Mouse (Mus musculus) MEL (cell line): ENCODE results near the gene Cep55.

Source experiments
- CHD2 ChIP-seq: IDR thresholded peaks from 2 replicates; pipeline ENCODE4 v1.6.1; 2011; ENCODE audit warnings: low read length, improper control_type of control experiment
- CTCF ChIP-seq, 3 experiments: IDR thresholded peaks in 2 of 3; conservative IDR thresholded peaks in 1 of 3; 2 replicates each; pipeline ENCODE4 v1.5.1; 2011 to 2012; ENCODE audit warnings: low read length in 3 of 3, low read depth in 2 of 3, mild to moderate bottlenecking in 2 of 3, improper control_type of control experiment in 1 of 3, inconsistent platforms in 1 of 3, mixed read lengths in 1 of 3, moderate library complexity in 1 of 3; ENCODE audit not compliant: control insufficient read depth in 1 of 3, insufficient read depth in 1 of 3, poor library complexity in 1 of 3, severe bottlenecking in 1 of 3
- HCFC1 ChIP-seq: IDR thresholded peaks from 2 replicates; pipeline ENCODE4 v1.6.1; 2012; ENCODE audit warnings: low read depth, mild to moderate bottlenecking, inconsistent platforms, low read length, improper control_type of control experiment, moderate library complexity
- POLR2A ChIP-seq, 2 experiments: IDR thresholded peaks; 2 replicates each; pipeline ENCODE4 v1.6.1; 2011 to 2012; ENCODE audit warnings: low read length in 2 of 2, mild to moderate bottlenecking in 2 of 2, control low read depth in 1 of 2, improper control_type of control experiment in 1 of 2, low read depth in 1 of 2, moderate library complexity in 1 of 2; ENCODE audit not compliant: control insufficient read depth in 1 of 2, insufficient read depth in 1 of 2, poor library complexity in 1 of 2
- POLR2AphosphoS5 ChIP-seq: IDR thresholded peaks from 2 replicates; pipeline ENCODE4 v1.6.1; 2012; ENCODE audit warnings: low read depth, borderline replicate concordance, mild to moderate bottlenecking, inconsistent platforms, low read length, moderate library complexity, mixed read lengths

- no peak for TF ChIP-seq HCFC1
- TF ChIP-seq POLR2AphosphoS5, result no peak
- TF ChIP-seq POLR2A (IDR thresholded peaks at IDR 0.05; ENCODE audit: control insufficient read depth in 1 of 2, insufficient read depth in 1 of 2, low read depth in 1 of 2, low read length in 2 of 2, poor library complexity in 1 of 2), result no peak
- TF ChIP-seq CTCF (IDR thresholded peaks at IDR 0.05 in 2 of 3, conservative IDR thresholded peaks at IDR 0.05 in 1 of 3; ENCODE audit: control insufficient read depth in 1 of 3, insufficient read depth in 1 of 3, low read depth in 2 of 3, low read length in 3 of 3, poor library complexity in 1 of 3, severe bottlenecking in 1 of 3), result no peak
- no peak for TF ChIP-seq CHD2
These were observed 56.2 kb downstream of the Cep55 start for GRCm38 (mm10) chr19:38111056-38111455.
